Mouse (Mus musculus): ENCODE data around the gene Gabra2. TPM values are rescaled to one million over a fixed set of nuclear protein-coding genes. Genes with fewer than 3 reads are reported as not detected.

The Gabra2 gene
- polyA plus RNA-seq, 1 experiment from 2014 or later = 1.7 TPM

DNA sequence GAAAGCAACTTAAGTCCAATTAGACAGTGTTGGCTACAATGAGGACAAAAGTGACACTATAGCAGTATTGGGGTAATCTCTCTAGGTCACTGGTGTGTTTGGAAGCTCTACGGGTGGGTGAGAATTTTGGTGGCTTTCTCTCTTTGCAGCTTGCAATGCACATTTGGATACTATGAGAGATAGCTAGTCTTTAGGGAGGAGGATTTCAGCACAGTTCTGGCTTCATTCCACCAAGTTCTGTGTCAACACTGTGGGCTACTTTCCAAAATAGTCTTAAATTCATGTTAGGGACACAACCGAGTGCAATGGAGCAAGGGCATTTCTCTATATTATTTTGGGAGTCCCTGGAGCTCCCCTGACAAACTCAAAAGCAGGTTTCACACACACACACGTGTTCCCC lies 58.3 kb downstream of the Gabra2 start:
- Histone ChIP-seq H3K4me1 (no peaks in the 10 kb centered on the region), H3K9me3 (replicated peaks) (no peaks in the 10 kb centered on the region), H3K27me3 (ENCODE audit: low read depth, poor library complexity, severe bottlenecking) (no peaks in the 10 kb centered on the region), H3K36me3 (no peaks in the 10 kb centered on the region), H3K27ac (replicated peaks) (no peak overlapping the region), H3K4me3 (no peak overlapping the region)
- DNase-seq (ENCODE audit: low spot score) = no peak
- WGBS = 78% methylated on average over 3 of the region's 3 CpGs

GRCm38 (mm10) chr5:71025956-71026355 lies 69.7 kb downstream of the Gabra2 start:
- DNase-seq (ENCODE audit: low spot score) = no peak
- no peaks in the 10 kb centered on the region for H3K36me3 ChIP-seq
- no peaks in the 10 kb centered on the region for H3K4me1 ChIP-seq
- H3K9me3 ChIP-seq (replicated peaks) = no peaks in the 10 kb centered on the region
- H3K4me3 ChIP-seq = no peak overlapping the region
- H3K27ac ChIP-seq (replicated peaks) = no peak overlapping the region
- 88% methylated on average over 4 of the region's 4 CpGs for WGBS
- H3K27me3 ChIP-seq (ENCODE audit: low read depth, poor library complexity, severe bottlenecking) = no peaks in the 10 kb centered on the region

- no peak for DNase-seq (ENCODE audit: low spot score)
- 77% methylated on average over 2 of the region's 2 CpGs for WGBS
These were observed 83.9 kb downstream of the Gabra2 start for GRCm38 (mm10) chr5:71011751-71012150.

DNA sequence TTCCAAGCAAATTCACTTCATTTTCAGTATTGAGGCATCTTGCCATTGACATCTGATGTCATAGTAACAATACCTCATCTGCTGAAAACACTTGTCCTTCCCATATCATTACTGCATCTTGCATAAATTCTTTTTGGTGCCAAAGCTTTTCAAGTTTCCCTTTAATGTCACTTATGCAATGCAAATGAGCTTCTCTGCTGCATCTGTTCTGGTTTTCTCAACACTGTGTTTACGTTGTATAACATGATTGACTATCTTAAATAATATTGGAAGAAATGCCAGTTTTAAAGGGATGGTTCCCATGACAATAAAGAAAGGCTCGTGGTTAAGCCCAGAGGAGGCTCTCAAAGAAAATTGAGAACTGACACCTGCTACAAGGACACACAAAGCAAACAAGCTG lies 84.4 kb downstream of the Gabra2 start:
- Histone ChIP-seq H3K27ac (replicated peaks) (no peak overlapping the region), H3K36me3 (no peaks in the 10 kb centered on the region), H3K27me3 (ENCODE audit: low read depth, poor library complexity, severe bottlenecking) (no peaks in the 10 kb centered on the region), H3K9me3 (replicated peaks) (no peaks in the 10 kb centered on the region), H3K4me1 (peaks cover 15% of the 10 kb centered on the region), H3K4me3 (no peak overlapping the region)
- 29% methylated on average over 2 of the region's 2 CpGs for WGBS
- DNase-seq (ENCODE audit: low spot score) = no peak

More at GRCm38 (mm10) chr5:71011751-71012150, 83.9 kb downstream of the Gabra2 start:
- Histone ChIP-seq H3K4me1 (peaks cover 15% of the 10 kb centered on the region), H3K9me3 (replicated peaks) (no peaks in the 10 kb centered on the region), H3K27me3 (ENCODE audit: low read depth, poor library complexity, severe bottlenecking) (no peaks in the 10 kb centered on the region), H3K27ac (replicated peaks) (no peak overlapping the region), H3K36me3 (no peaks in the 10 kb centered on the region), H3K4me3 (no peak overlapping the region)

GRCm38 (mm10) chr5:71010797-71011196 lies 84.9 kb downstream of the Gabra2 start:
- DNase-seq (ENCODE audit: low spot score) = no peak
- Histone ChIP-seq H3K9me3 (replicated peaks) (no peaks in the 10 kb centered on the region), H3K27me3 (ENCODE audit: low read depth, poor library complexity, severe bottlenecking) (no peaks in the 10 kb centered on the region), H3K4me3 (no peak overlapping the region), H3K36me3 (no peaks in the 10 kb centered on the region), H3K27ac (replicated peaks) (no peak overlapping the region), H3K4me1 (peaks cover 15% of the 10 kb centered on the region)
- 88% methylated on average over 3 of the region's 3 CpGs for whole genome bisulfite sequencing

DNA sequence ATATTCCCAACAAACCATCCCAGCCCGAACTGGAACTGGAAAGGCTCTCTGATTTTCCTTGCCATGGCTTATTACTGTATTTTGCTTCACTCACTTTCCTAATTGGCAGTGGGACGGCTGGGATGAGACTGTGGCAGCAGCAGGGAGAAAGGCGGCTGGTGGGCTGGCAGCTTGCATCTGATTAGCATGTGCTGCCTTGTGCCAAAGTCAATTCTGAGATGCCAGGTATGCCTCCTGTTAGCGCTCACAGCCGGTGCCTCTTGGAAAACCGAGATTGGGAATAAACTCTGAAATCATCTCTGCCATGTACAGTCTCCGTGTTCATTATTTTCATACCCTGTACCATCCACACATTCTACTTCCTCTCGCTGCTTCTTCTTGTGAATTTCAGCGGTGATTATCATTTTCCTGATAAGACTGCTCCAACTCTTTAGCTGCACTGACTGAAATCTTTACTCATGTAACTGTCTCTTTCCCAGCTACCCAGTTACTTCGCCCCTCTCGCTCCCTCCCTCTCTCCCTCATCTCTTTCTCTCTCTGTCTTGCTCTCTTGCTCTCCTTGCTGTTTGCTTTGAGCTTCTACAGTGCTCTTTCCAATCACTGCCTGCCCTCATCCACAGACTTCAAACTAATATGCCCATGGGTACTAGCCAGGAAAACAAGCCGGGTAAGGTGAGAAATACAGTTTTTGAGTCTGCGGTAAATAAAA lies 99.9 kb downstream of the Gabra2 start:
- Histone ChIP-seq H3K4me1 (no peaks in the 10 kb centered on the region), H3K27ac (replicated peaks) (no peak overlapping the region), H3K9me3 (replicated peaks) (no peaks in the 10 kb centered on the region), H3K4me3 (no peak overlapping the region), H3K27me3 (ENCODE audit: low read depth, poor library complexity, severe bottlenecking) (no peaks in the 10 kb centered on the region), H3K36me3 (no peaks in the 10 kb centered on the region)
- DNase-seq (ENCODE audit: low spot score) = no peak
- WGBS = 85% methylated on average over 13 of the region's 13 CpGs

GRCm38 (mm10) chr5:70993281-70993680 lies 102.4 kb downstream of the Gabra2 start:
- no peaks in the 10 kb centered on the region for H3K27me3 ChIP-seq (ENCODE audit: low read depth, poor library complexity, severe bottlenecking)

DNA sequence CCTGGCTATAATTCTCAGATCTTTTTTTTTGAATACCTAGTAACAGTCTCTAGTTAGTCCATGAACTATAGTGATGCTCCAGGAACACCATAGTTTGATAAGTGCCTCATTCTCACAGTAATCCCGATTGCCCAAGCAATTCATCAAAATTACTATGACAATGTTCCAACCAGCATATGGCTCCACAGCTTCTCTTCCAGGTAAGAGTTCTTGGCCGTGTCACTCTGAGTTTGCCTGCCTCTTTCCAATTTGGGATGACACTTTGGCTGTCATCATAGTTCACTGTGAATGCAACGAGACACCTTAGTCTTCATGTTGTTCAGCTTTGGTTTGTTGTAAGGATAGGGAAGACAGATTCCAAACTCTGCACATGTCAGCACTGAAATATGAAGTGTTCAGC lies 104.8 kb downstream of the Gabra2 start:
- H3K27ac ChIP-seq (replicated peaks) = no peak overlapping the region
- no peaks in the 10 kb centered on the region for H3K9me3 ChIP-seq (replicated peaks)
- H3K4me3 ChIP-seq = no peak overlapping the region
- WGBS = 91% methylated on average over 3 of the region's 3 CpGs
- no peaks in the 10 kb centered on the region for H3K36me3 ChIP-seq
- H3K27me3 ChIP-seq (ENCODE audit: low read depth, poor library complexity, severe bottlenecking) = no peaks in the 10 kb centered on the region
- H3K4me1 ChIP-seq = no peaks in the 10 kb centered on the region
- no peak for DNase-seq (ENCODE audit: low spot score)

More at GRCm38 (mm10) chr5:70993281-70993680, 102.4 kb downstream of the Gabra2 start:
- Histone ChIP-seq H3K27ac (replicated peaks) (no peak overlapping the region), H3K9me3 (replicated peaks) (no peaks in the 10 kb centered on the region), H3K4me3 (no peak overlapping the region), H3K4me1 (no peaks in the 10 kb centered on the region), H3K36me3 (no peaks in the 10 kb centered on the region)
- DNase-seq (ENCODE audit: low spot score) = no peak
- 78% methylated on average over 2 of the region's 2 CpGs for WGBS

Data from midbrain, embryonic 10.5 days (tissue).